Mouse (Mus musculus) forebrain, embryonic 11.5 days (tissue): ENCODE data around the gene Psma6. TPM values are rescaled to one million over a fixed set of nuclear protein-coding genes. Genes with fewer than 3 reads are reported as not detected.

Experiments used
- ATAC-seq: fragments of 200-750 bp; cut with Nextera tagmentation; replicated peaks from 2 replicates; pipeline ENCODE4 v1.8.0; 2017; ENCODE audit warnings: moderate TSS enrichment; ENCODE audit not compliant: low FRiP score
- DNase-seq: peaks from one replicate; pipeline ENCODE4 v3.0.0-alpha.2; 2017; ENCODE audit warnings: low spot score
- H3K27ac ChIP-seq: fragments of 300-500 bp; sonication (generic); 2 replicates; pipeline ENCODE4 v1.5.1; 2014; ENCODE audit warnings: low read depth, low read length
- H3K27me3 ChIP-seq: fragments of 300-500 bp; sonication (generic); 2 replicates; pipeline ENCODE4 v1.6.1; 2014; ENCODE audit warnings: mild to moderate bottlenecking, low read length, mixed read lengths; ENCODE audit not compliant: control insufficient read depth, insufficient read depth
- H3K36me3 ChIP-seq: fragments of 300-500 bp; sonication (generic); 2 replicates; pipeline ENCODE4 v1.6.1; 2014; ENCODE audit warnings: mild to moderate bottlenecking, low read length, moderate library complexity, mixed read lengths; ENCODE audit not compliant: control insufficient read depth, insufficient read depth
- H3K4me1 ChIP-seq: fragments of 300-500 bp; sonication (generic); replicated peaks from 2 replicates; pipeline ENCODE4 v1.6.1; 2014; ENCODE audit warnings: low read length, mixed read lengths; ENCODE audit not compliant: control insufficient read depth, insufficient read depth
- H3K4me2 ChIP-seq: fragments of 300-500 bp; sonication (generic); 2 replicates; pipeline ENCODE4 v1.6.1; 2014; ENCODE audit warnings: low read depth, mild to moderate bottlenecking, low read length, moderate library complexity, mixed read lengths; ENCODE audit not compliant: severe bottlenecking
- H3K4me3 ChIP-seq: fragments of 300-500 bp; sonication (generic); 2 replicates; pipeline ENCODE4 v1.5.1; 2014; ENCODE audit warnings: low read depth, low read length
- H3K9ac ChIP-seq: fragments of 300-500 bp; sonication (generic); 2 replicates; pipeline ENCODE4 v1.6.1; 2014; ENCODE audit warnings: low read length
- H3K9me3 ChIP-seq: fragments of 300-500 bp; sonication (generic); 2 replicates; pipeline ENCODE4 v1.6.1; 2016; ENCODE audit warnings: low read length, mixed read lengths; ENCODE audit not compliant: control insufficient read depth
- WGBS: fragments of 180-500 bp; shearing (Covaris S2); extraction: QIAGEN DNeasy Blood & Tissue Kit; methylation state at CpG from one replicate; pipeline ENCODE4 v1.1.7; 2014; 5-methylcytosine and 5-hydroxymethylcytosine counted together
- polyA plus RNA-seq: library from polyadenylated mRNA; unstranded; fragments of >200 nt; fragmentation: Nextera tagmentation; extraction: Ambion mirVana; gene quantifications from 2 replicates; pipeline ENCODE4 v1.2.1, GENCODE M21; 2014

Gene Psma6
- polyA plus RNA-seq, 1 experiment from 2014 or later = 425 TPM

DNA sequence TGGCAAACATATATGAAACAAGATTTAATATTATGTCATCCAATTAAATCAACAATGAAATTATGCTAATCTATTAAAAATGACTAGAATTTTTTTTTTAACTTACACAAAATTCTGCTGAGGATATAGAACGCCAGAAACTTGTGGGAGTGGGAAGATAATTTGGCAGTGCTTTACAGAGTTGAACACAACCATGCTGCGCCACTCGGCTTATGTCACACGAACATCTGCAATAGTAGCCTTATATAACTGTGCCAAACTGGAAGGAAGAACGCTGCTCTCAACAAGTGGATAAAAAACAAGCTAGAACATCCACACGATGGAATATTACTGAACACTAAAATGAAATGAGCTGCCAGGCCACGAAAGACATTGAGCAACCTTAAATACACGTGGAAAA, 45.2 kb downstream of the Psma6 start:
- no peaks in the 10 kb centered on the region for H3K27me3 ChIP-seq
- DNase-seq (no peak), ATAC-seq (no peak)
- no peak overlapping the region for H3K9ac ChIP-seq
- no peaks in the 10 kb centered on the region for H3K9me3 ChIP-seq
- WGBS = 89% methylated on average over 8 of the region's 8 CpGs
- no peaks in the 10 kb centered on the region for H3K36me3 ChIP-seq
- H3K4me3 ChIP-seq = no peak overlapping the region
- no peak overlapping the region for H3K4me2 ChIP-seq
- H3K27ac ChIP-seq = no peak overlapping the region
- no peaks in the 10 kb centered on the region for H3K4me1 ChIP-seq

DNA sequence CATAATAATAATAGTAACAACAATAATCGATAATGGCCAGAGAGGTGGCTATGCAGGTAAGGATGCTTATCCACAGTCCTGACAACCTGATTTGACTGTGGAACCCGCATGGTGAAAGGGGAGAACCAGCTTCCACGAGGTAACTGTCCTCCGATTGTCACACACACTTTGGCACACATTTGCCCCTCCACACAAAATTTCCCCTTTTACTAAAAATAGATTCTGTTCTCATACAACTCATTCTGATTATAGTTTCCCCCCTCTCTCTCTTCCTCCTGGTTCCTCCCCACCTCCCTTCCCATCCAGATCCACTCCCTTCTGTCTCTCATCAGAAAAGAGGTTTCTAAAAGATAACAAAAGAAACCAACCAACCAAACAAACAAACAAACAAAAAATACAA, 45.9 kb downstream of the Psma6 start:
- DNase-seq (no peak), ATAC-seq (no peak)
- no peak overlapping the region for H3K4me2 ChIP-seq
- no peak overlapping the region for H3K4me3 ChIP-seq
- H3K27ac ChIP-seq = no peak overlapping the region
- H3K4me1 ChIP-seq = no peaks in the 10 kb centered on the region
- 77% methylated on average over 4 of the region's 4 CpGs for WGBS
- no peaks in the 10 kb centered on the region for H3K9me3 ChIP-seq
- H3K9ac ChIP-seq = no peak overlapping the region
- no peaks in the 10 kb centered on the region for H3K36me3 ChIP-seq
- H3K27me3 ChIP-seq = no peaks in the 10 kb centered on the region

DNA sequence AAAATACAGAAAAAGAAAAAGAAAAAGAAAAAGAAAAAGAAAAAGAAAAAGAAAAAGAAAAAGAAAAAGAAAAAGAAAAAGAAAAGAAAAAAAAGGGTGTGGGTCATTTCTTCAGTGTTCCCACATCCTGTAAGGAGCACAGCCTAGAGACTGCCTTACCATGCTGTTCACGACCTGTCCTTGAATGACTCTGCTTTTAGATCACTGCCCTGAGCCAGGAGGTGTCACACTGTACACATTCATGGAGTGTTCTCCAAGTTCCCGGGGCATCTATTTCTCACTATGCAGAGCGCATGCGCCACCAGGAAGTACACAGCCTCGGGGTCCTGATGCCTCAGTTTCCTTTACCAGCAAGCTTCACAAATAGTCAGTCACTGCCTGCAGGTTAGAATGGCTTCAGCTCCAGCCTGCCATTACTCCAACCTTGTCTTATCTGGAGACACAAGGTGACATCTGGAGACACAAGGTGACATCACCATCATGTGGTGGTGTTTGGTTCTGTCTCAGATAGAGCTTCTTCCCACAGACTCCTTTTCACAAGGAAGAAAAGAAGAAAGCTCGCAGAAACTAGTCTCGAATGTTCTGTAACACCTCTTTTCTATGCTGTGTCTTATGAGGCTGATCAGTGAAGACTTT, 48.4 kb downstream of the Psma6 start:
- DNase-seq = no peak
- H3K9ac ChIP-seq = no peak overlapping the region
- 92% methylated on average over 7 of the region's 7 CpGs for WGBS
- no peak for ATAC-seq
- no peaks in the 10 kb centered on the region for H3K36me3 ChIP-seq
- H3K4me2 ChIP-seq = no peak overlapping the region
- no peaks in the 10 kb centered on the region for H3K4me1 ChIP-seq
- no peak overlapping the region for H3K27ac ChIP-seq
- H3K27me3 ChIP-seq = no peaks in the 10 kb centered on the region
- H3K9me3 ChIP-seq = no peaks in the 10 kb centered on the region
- no peak overlapping the region for H3K4me3 ChIP-seq

DNA sequence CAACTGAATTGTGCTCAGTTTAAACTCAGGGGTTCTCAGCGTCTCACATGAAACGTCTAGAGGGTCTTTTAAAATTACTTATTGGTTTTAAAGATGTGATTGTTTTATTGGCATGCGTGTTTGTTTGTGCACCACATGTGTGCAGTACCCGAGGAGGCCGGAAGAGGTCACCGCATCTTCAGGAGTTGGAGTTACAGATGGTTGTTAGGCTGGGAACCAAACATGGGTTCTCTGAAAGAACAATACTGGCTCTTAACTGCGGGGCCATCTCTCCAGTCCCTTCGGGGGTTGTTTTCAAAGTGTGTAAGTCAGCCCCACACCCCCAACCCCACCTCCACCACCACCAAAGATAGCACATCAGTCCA, 48.9 kb downstream of the Psma6 start:
- no peak overlapping the region for H3K4me2 ChIP-seq
- no peak for DNase-seq
- H3K9ac ChIP-seq = no peak overlapping the region
- H3K27ac ChIP-seq = no peak overlapping the region
- H3K4me3 ChIP-seq = no peak overlapping the region
- H3K27me3 ChIP-seq = no peaks in the 10 kb centered on the region
- H3K9me3 ChIP-seq = no peaks in the 10 kb centered on the region
- no peaks in the 10 kb centered on the region for H3K4me1 ChIP-seq
- no peak for ATAC-seq
- WGBS = 94% methylated on average over 8 of the region's 8 CpGs
- no peaks in the 10 kb centered on the region for H3K36me3 ChIP-seq

DNA sequence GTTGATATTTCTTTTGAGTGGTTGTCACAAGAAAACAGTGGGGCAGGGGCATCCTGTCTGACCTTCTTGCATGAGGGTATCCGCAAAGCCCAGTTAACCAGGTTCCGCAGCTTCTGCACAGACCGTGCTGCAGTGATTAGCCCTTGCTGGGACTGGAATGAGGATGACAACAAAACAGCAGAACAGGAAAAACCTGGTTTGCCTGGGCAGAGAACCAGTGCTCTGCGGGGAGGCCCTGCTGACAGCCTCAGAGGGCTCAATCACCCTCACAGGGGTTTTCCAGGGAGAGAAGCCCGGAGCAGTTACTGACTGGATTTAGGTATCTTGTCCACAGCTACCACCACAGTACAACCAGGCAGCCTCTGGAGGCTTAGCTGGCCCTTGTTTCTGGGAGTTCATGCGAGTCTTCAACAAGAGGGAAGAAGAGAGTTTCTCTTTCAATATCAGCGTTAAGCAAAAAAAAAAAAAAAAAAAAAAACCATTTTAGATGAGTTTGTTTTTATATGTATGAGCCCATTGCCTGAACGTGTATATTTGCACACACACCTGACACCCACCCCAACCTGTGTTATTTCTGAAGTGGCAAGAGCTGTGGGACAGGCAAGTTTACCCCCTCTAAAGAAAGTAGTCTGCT, 49.9 kb downstream of the Psma6 start:
- Histone ChIP-seq H3K4me2 (no peak overlapping the region), H3K4me1 (peaks cover 8% of the 10 kb centered on the region), H3K27ac (no peak overlapping the region), H3K36me3 (no peaks in the 10 kb centered on the region), H3K9me3 (no peaks in the 10 kb centered on the region), H3K9ac (no peak overlapping the region), H3K4me3 (no peak overlapping the region), H3K27me3 (no peaks in the 10 kb centered on the region)
- DNase-seq (no peak), ATAC-seq (no peak)
- 44% methylated on average over 8 of the region's 8 CpGs for WGBS

DNA sequence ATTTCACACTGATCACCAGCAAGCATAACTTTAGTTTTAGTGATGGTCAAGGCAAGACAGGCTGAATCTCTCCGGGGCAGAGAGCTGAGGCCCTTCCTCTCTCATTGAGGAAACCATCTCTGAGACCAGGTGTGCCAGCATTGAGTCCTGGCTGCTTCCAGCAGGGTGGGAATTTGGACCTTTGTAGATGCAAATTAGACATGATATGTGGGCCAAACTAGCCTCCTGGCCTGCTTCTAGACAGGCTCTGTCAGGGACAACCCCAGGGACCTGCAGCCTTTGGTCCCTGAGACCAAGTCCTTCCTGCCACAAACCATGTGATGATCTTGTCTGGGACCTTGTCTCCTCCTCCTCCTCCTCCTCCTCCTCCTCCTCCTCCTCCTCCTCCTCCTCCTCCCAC, 51.1 kb downstream of the Psma6 start:
- no peak overlapping the region for H3K9ac ChIP-seq
- no peaks in the 10 kb centered on the region for H3K36me3 ChIP-seq
- no peaks in the 10 kb centered on the region for H3K27me3 ChIP-seq
- DNase-seq = no peak
- H3K4me1 ChIP-seq = peaks cover 8% of the 10 kb centered on the region
- no peaks in the 10 kb centered on the region for H3K9me3 ChIP-seq
- no peak overlapping the region for H3K4me2 ChIP-seq
- 83% methylated on average over 1 of the region's 1 CpGs for whole genome bisulfite sequencing
- no peak for ATAC-seq
- H3K4me3 ChIP-seq = no peak overlapping the region
- no peak overlapping the region for H3K27ac ChIP-seq

DNA sequence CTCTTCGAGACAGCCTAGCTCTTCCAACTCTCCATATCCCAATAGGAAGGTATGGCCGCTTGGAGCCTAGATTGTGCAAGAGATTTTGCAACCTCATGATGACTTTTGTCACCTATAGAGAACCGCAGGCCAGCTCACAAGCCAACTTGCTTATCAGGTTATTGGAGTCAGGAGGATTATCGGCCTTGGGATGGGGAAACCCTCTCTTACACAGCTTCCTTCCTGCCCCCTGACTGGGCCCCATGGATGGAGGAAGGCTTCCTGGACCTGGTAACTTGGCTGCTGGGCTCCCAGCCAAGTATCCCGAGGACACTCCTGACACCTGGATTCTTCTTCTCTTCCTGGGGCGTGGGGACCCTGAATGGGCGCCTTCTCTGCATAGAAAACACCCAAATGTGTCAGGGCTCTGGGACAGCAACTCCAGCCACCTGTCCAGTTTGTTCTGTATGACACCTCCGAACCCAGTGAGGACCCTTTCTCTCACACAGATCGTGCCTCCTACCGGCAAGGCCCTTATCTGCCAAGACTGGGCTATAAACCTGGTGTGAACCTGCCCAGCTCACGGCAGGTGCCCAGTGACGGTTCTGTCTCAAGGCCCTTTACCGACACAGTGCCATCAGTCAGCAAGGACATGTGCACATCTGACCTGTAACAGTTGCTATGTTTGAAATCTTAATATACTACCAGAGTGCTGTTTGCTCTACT, 53.3 kb downstream of the Psma6 start:
- Histone ChIP-seq H3K27ac (no peak overlapping the region), H3K9ac (no peak overlapping the region), H3K36me3 (no peaks in the 10 kb centered on the region), H3K4me3 (no peak overlapping the region), H3K4me2 (no peak overlapping the region), H3K4me1 (peaks cover 8% of the 10 kb centered on the region), H3K27me3 (no peaks in the 10 kb centered on the region), H3K9me3 (no peaks in the 10 kb centered on the region)
- no peak for DNase-seq
- WGBS = 82% methylated on average over 13 of the region's 13 CpGs
- ATAC-seq = no peak

DNA sequence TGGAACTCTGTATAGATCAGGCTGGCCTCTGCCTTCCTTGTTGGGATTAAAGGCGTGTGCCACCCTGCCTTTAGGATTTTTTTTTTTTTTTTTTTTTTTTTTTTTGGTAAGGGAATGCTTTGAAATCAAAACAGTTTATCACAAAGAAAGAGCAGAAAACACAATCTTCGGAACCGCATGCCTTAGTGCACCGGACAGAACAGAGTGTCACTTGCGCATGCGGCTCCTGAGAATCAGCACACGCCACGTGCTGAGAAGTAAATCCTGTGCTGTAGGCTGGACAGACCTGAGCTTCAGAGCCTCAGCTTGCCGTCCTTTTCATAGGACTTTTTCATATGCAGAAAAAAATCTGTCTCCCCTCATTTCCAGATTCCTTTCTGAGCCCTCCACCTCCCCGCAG, 54.0 kb downstream of the Psma6 start:
- 62% methylated on average over 10 of the region's 10 CpGs for WGBS
- ATAC-seq = no peak
- H3K4me1 ChIP-seq = peaks cover 8% of the 10 kb centered on the region

More for the DNA sequence above, 54.0 kb downstream of the Psma6 start:
- Histone ChIP-seq H3K27me3 (no peaks in the 10 kb centered on the region), H3K27ac (no peak overlapping the region), H3K36me3 (no peaks in the 10 kb centered on the region), H3K4me2 (peak overlapping the region; percentile 39; the same call in 1 of the 2 replicates), H3K9me3 (no peaks in the 10 kb centered on the region), H3K9ac (peak overlapping the region; percentile 45; the same call in 1 of the 2 replicates), H3K4me3 (no peak overlapping the region)
- DNase-seq = no peak
